16 mouse cellular contexts compared by ENCODE assay signal in the genomic region with DNA sequence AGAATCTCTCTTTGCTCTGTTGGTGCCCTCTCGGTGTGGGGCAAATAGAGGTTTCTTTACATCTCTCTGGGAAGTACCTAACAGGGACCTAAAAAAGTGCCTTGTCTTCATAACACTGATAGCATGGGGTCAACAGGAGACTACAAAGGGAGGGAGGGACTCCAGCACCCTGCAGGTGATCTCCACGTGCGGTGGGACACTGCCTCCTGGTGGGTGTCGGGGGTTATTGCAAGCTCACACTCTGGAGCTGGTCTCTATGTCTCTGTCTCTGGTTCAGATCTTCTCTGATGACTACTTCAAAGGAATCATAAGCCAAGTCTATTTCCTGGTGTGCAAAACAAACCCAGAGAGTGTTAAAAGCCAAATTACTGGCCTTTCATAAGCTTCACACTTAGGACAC. TPM values are rescaled to one million over a fixed set of nuclear protein-coding genes. Genes with fewer than 3 reads are reported as not detected.
A peak's percentile ranks its signal among the peaks of the same experiment; 100 is the strongest.
DNase-seq lines count a peak whose midpoint lies in the region; ATAC-seq and TF ChIP-seq lines count a peak whose summit lies in the region.
"Had no signal": no experiment of that assay in that cellular context is flagged by ENCODE, and none has a peak within 500 bp of the region (broad histone marks: within the 10 kb centered on the region; RNA-seq: fewer than 3 reads in every experiment).

No protein-coding gene starts in this region.

- H3K4me2 ChIP-seq in kidney, postnatal 0 days (ENCODE audit: low read length): no peak overlapping the region
- H3K4me2 ChIP-seq: neural tube, embryonic 15.5 days had no signal

- no peak for ATAC-seq in CD4-positive, CD25-positive, alpha-beta regulatory T cell, adult 4 months
- ATAC-seq in kidney, postnatal 0 days (replicated peaks; ENCODE audit: low FRiP score, low read depth): no peak
- ATAC-seq: forebrain, embryonic 16.5 days had no signal

- H3K9me3 ChIP-seq in kidney, postnatal 0 days (replicated peaks; ENCODE audit: low read length): no peaks in the 10 kb centered on the region
- H3K9me3 ChIP-seq: limb, embryonic 10.5 days; neural tube, embryonic 15.5 days had no signal

- 47% methylated on average over 4 of the region's 4 CpGs for WGBS in kidney, postnatal 0 days

- no peaks in the 10 kb centered on the region for H3K36me3 ChIP-seq in kidney, postnatal 0 days (ENCODE audit: insufficient read depth, low read length)
- H3K36me3 ChIP-seq: limb, embryonic 10.5 days; neural tube, embryonic 15.5 days had no signal

- TF ChIP-seq CTCF in kidney, postnatal 0 days (IDR thresholded peaks at IDR 0.05; ENCODE audit: low read depth): peak; percentile 29

- H3K9ac ChIP-seq in kidney, postnatal 0 days (ENCODE audit: low read depth, low read length): no peak overlapping the region
- H3K9ac ChIP-seq: neural tube, embryonic 15.5 days had no signal

- no peaks in the 10 kb centered on the region for H3K27me3 ChIP-seq in kidney, postnatal 0 days (ENCODE audit: insufficient read depth, low read length)
- H3K27me3 ChIP-seq: neural tube, embryonic 15.5 days had no signal

- no peak overlapping the region for H3K27ac ChIP-seq in kidney, postnatal 0 days
- H3K27ac ChIP-seq: limb, embryonic 10.5 days; neural tube, embryonic 15.5 days had no signal

- no peaks in the 10 kb centered on the region for H3K4me1 ChIP-seq in kidney, postnatal 0 days (replicated peaks; ENCODE audit: insufficient read depth, low read length)

- DNase-seq in CD4-positive, CD25-positive, alpha-beta regulatory T cell, adult 2 months (ENCODE audit: low read depth, low spot score): peak; percentile 10
- DNase-seq in kidney, postnatal 0 days (ENCODE audit: low spot score): no peak
- DNase-seq in kidney, postnatal 25 days: no peak
- DNase-seq in thymus, postnatal 25 days: peak; percentile 8
- DNase-seq in thymus, postnatal 10 days (ENCODE audit: low spot score in 2 of 2): no peak
- no peak for DNase-seq in natural killer cell, adult 2 months (ENCODE audit: low spot score in 2 of 2)
- DNase-seq in neural tube, embryonic 10.5 days (ENCODE audit: extremely low spot score, low spot score): no peak
- DNase-seq: cerebellum, adult 8-10 months; heart, adult 11 months; kidney, adult 18-20 months; midbrain, embryonic 14.5 days had no signal

- no peak overlapping the region for H3K4me3 ChIP-seq in kidney, postnatal 0 days (replicated peaks; ENCODE audit: low read depth, low read length)
- H3K4me3 ChIP-seq: limb, embryonic 10.5 days; neural tube, embryonic 15.5 days had no signal

RNA-seq across cellular contexts. Expression of a gene that starts 47.6 kb away (rescaled TPM):
- under 1 TPM in 1 of 2 experiments, not detected in 1; 0.16 TPM for polyA plus RNA-seq in CD4-positive, CD25-positive, alpha-beta regulatory T cell, adult 4 months (2017; shearing (Covaris generic))
- polyA plus RNA-seq in kidney, postnatal 0 days (2015; fragmentation: Nextera tagmentation; extraction: Ambion mirVana): 0.27 and 0.28 TPM in 2 replicates
- polyA plus RNA-seq: lung, embryonic 16.5 days had no signal

Comparison
In these comparisons a context has a peak if more than half of its experiments do, and no peak if none do; other contexts are left out.
1. DNase-seq: peak in CD4-positive, CD25-positive, alpha-beta regulatory T cell, adult 2 months (single experiment) and thymus, postnatal 25 days (single experiment); none in kidney, postnatal 0 days (single experiment), kidney, postnatal 25 days (0 of 2), thymus, postnatal 10 days (0 of 2), natural killer cell, adult 2 months (0 of 2) and neural tube, embryonic 10.5 days (single experiment).